Mouse (Mus musculus) limb, embryonic 13.5 days (tissue): ENCODE data around the gene Ttc33. TPM values are rescaled to one million over a fixed set of nuclear protein-coding genes. Genes with fewer than 3 reads are reported as not detected.

ENCODE experiments used
- ATAC-seq: fragments of 200-750 bp; cut with Nextera tagmentation; 2 replicates; pipeline ENCODE4 v1.8.0; 2017; ENCODE audit warnings: low read depth, moderate number of reproducible peaks, moderate TSS enrichment; ENCODE audit not compliant: low FRiP score
- H3K27ac ChIP-seq: fragments of 300-500 bp; sonication (generic); 2 replicates; pipeline ENCODE4 v1.5.1; 2015; ENCODE audit warnings: inconsistent platforms, mild to moderate bottlenecking, moderate library complexity
- H3K27me3 ChIP-seq: fragments of 300-500 bp; sonication (generic); 2 replicates; pipeline ENCODE4 v1.6.1; 2015; ENCODE audit warnings: mild to moderate bottlenecking, inconsistent platforms
- H3K36me3 ChIP-seq: fragments of 300-500 bp; sonication (generic); 2 replicates; pipeline ENCODE4 v1.6.1; 2015; ENCODE audit warnings: inconsistent platforms, mild to moderate bottlenecking, moderate library complexity
- H3K4me1 ChIP-seq: fragments of 300-500 bp; sonication (generic); 2 replicates; pipeline ENCODE4 v1.6.1; 2015; ENCODE audit warnings: inconsistent platforms
- H3K4me2 ChIP-seq: fragments of 300-500 bp; sonication (generic); replicated peaks from 2 replicates; pipeline ENCODE4 v1.6.1; 2015; ENCODE audit warnings: inconsistent platforms, mild to moderate bottlenecking, moderate library complexity
- H3K4me3 ChIP-seq: fragments of 300-500 bp; sonication (generic); 2 replicates; pipeline ENCODE4 v1.5.1; 2015; ENCODE audit warnings: moderate library complexity, mild to moderate bottlenecking, inconsistent platforms
- H3K9ac ChIP-seq: fragments of 300-500 bp; sonication (generic); 2 replicates; pipeline ENCODE4 v1.6.1; 2015; ENCODE audit warnings: mild to moderate bottlenecking, inconsistent platforms
- H3K9me3 ChIP-seq: fragments of 300-500 bp; sonication (generic); 2 replicates; pipeline ENCODE4 v1.6.1; 2016; ENCODE audit warnings: inconsistent platforms
- WGBS: fragments of 180-500 bp; shearing (Covaris S2); methylation state at CpG from one replicate; pipeline ENCODE4 v1.1.7; 2015; 5-methylcytosine and 5-hydroxymethylcytosine counted together
- polyA plus RNA-seq: library from polyadenylated mRNA; unstranded; fragments of >200 nt; fragmentation: Nextera tagmentation; extraction: Ambion mirVana; gene quantifications from 2 replicates; pipeline ENCODE4 v1.2.1, GENCODE M21; 2015

The Ttc33 gene
- polyA plus RNA-seq, 1 experiment from 2014 or later = 41.5 TPM

GRCm38 (mm10) chr15:5243959-5244905 is 58.9 kb downstream of the Ttc33 start, which contains the start of gene Ptger4:
Ptger4 (minus strand) TSS chr15:5244187.
- Histone ChIP-seq H3K4me3 (peak within 1 kb of the TSS; percentile 61), H3K9me3 (no peaks in the 10 kb centered on the region), H3K27ac (no peak within 1 kb of the TSS), H3K36me3 (no peaks in the 10 kb centered on the region), H3K4me2 (peak within 1 kb of the TSS; percentile 100), H3K4me1 (peaks cover 33% of the 10 kb centered on the region), H3K9ac (peak within 1 kb of the TSS; percentile 74), H3K27me3 (peaks cover 44% of the 10 kb centered on the region)
- WGBS = under 1% methylated on average over 61 of the region's 61 CpGs
- ATAC-seq = peak; percentile 96

DNA sequence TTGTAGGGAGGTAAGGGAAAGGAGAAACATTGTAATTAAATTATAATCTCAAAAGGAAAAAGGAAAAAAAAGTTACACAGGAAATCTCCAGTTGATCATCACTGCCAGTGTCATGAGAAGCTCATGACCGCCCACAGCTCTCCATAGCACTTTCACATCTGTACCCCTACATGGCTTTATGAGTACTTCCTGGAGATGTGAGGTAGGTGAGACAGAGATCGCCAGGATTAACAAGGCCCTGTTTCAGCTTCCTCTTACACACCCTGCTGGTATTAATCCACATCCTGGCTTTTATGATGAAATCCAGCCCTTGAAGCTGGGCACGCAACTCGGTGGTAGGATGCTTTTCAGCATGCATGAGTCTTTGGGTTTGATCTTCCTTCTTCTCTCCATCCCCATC is 64.9 kb downstream of the Ttc33 start:
- H3K4me3 ChIP-seq = no peak overlapping the region
- H3K4me2 ChIP-seq = no peak overlapping the region
- no peaks in the 10 kb centered on the region for H3K9me3 ChIP-seq
- 58% methylated on average over 4 of the region's 4 CpGs for WGBS
- ATAC-seq = no peak
- H3K27ac ChIP-seq = no peak overlapping the region
- peaks cover 7% of the 10 kb centered on the region for H3K27me3 ChIP-seq
- no peaks in the 10 kb centered on the region for H3K36me3 ChIP-seq
- no peak overlapping the region for H3K9ac ChIP-seq
- H3K4me1 ChIP-seq = no peaks in the 10 kb centered on the region

- Histone ChIP-seq H3K4me2 (no peak overlapping the region), H3K27me3 (no peaks in the 10 kb centered on the region), H3K9ac (no peak overlapping the region), H3K4me3 (no peak overlapping the region), H3K4me1 (0 out of 2 replicates have a peak, but pooled peaks cover 10% of the 10 kb centered on the region), H3K9me3 (no peaks in the 10 kb centered on the region), H3K27ac (no peak overlapping the region), H3K36me3 (no peaks in the 10 kb centered on the region)
- ATAC-seq = no peak
- WGBS = 28% methylated on average over 5 of the region's 5 CpGs
Observed at GRCm38 (mm10) chr15:5260183-5260582, 74.9 kb downstream of the Ttc33 start.

DNA sequence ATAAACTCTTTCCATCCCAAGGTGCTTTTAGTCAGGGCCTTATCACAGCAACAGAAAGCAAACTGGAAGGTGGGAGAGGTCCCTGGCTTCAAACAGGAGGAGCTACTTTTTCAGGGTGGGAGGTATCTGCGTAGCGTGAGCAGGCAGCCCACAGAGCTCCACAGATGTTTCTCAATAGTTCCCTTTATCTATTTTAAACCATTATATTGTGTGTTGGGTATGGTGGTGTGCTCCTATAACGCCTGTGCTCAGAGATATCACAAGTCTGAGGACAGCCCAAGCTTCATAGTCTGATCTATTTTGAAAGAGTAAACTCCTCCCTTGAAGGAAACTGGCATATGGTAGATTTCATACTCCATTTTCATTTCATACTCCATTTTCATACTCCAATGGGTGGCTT is 75.7 kb downstream of the Ttc33 start:
- Histone ChIP-seq H3K4me3 (no peak overlapping the region), H3K36me3 (no peaks in the 10 kb centered on the region), H3K9ac (no peak overlapping the region), H3K9me3 (no peaks in the 10 kb centered on the region), H3K4me1 (0 out of 2 replicates have a peak, but pooled peaks cover 10% of the 10 kb centered on the region), H3K4me2 (no peak overlapping the region), H3K27ac (no peak overlapping the region), H3K27me3 (no peaks in the 10 kb centered on the region)
- 80% methylated on average over 3 of the region's 3 CpGs for WGBS
- no peak for ATAC-seq

- Histone ChIP-seq H3K27ac (no peak overlapping the region), H3K9ac (no peak overlapping the region), H3K9me3 (no peaks in the 10 kb centered on the region), H3K4me1 (0 out of 2 replicates have a peak, but pooled peaks cover 10% of the 10 kb centered on the region), H3K4me3 (no peak overlapping the region), H3K4me2 (no peak overlapping the region), H3K27me3 (no peaks in the 10 kb centered on the region), H3K36me3 (no peaks in the 10 kb centered on the region)
- 84% methylated on average over 13 of the region's 13 CpGs for WGBS
- ATAC-seq = no peak
Observed at GRCm38 (mm10) chr15:5262095-5262667, 76.9 kb downstream of the Ttc33 start.

GRCm38 (mm10) chr15:5262874-5263504 is 77.7 kb downstream of the Ttc33 start:
- no peak for ATAC-seq
- 0 out of 2 replicates have a peak, but pooled peaks cover 10% of the 10 kb centered on the region for H3K4me1 ChIP-seq
- H3K4me3 ChIP-seq = no peak overlapping the region
- no peak overlapping the region for H3K27ac ChIP-seq
- no peaks in the 10 kb centered on the region for H3K9me3 ChIP-seq
- no peak overlapping the region for H3K4me2 ChIP-seq
- WGBS = 78% methylated on average over 10 of the region's 10 CpGs
- H3K9ac ChIP-seq = no peak overlapping the region
- no peaks in the 10 kb centered on the region for H3K36me3 ChIP-seq
- H3K27me3 ChIP-seq = no peaks in the 10 kb centered on the region

GRCm38 (mm10) chr15:5266095-5266494 is 80.8 kb downstream of the Ttc33 start:
- H3K9ac ChIP-seq = no peak overlapping the region
- no peaks in the 10 kb centered on the region for H3K36me3 ChIP-seq
- H3K4me1 ChIP-seq = no peaks in the 10 kb centered on the region
- H3K4me2 ChIP-seq = no peak overlapping the region
- H3K4me3 ChIP-seq = no peak overlapping the region
- H3K27ac ChIP-seq = no peak overlapping the region
- H3K27me3 ChIP-seq = no peaks in the 10 kb centered on the region
- ATAC-seq = no peak
- WGBS = 71% methylated on average over 3 of the region's 3 CpGs
- H3K9me3 ChIP-seq = no peaks in the 10 kb centered on the region

Other genes starting within 250 kb of the Ttc33 start
- 0.09 TPM in 1 of 2 replicates, not detected in the other for gene C7, start 121.8 kb upstream of the Ttc33 start, polyA plus RNA-seq
- 0.57 and 0.64 TPM in 2 replicates for gene Card6, start 77.0 kb upstream of the Ttc33 start, polyA plus RNA-seq
- gene Rpl37, start 68.9 kb upstream of the Ttc33 start, polyA plus RNA-seq = 562 and 563 TPM in 2 replicates
- gene Prkaa1, start 41.7 kb upstream of the Ttc33 start, polyA plus RNA-seq = 15.2 and 16.8 TPM in 2 replicates
- gene Ptger4, start 58.7 kb downstream of the Ttc33 start, polyA plus RNA-seq = 4.0 and 4.4 TPM in 2 replicates